ENCODE assay signal across 7 mouse cellular contexts in genomic region chr10:127311476-127312355, GRCm38 (mm10). TPM values are rescaled to one million over a fixed set of nuclear protein-coding genes. Genes with fewer than 3 reads are reported as not detected.
A peak's percentile ranks its signal among the peaks of the same experiment; 100 is the strongest.
DNase-seq lines count a peak whose midpoint lies in the region; ATAC-seq lines count a peak whose summit lies in the region.

TSS of gene Mars (minus strand) at chr10:127311786.

- H3K4me2 ChIP-seq in intestine, embryonic 15.5 days (replicated peaks), result peak within 1 kb of the TSS; percentile 75

- H3K4me3 ChIP-seq in intestine, embryonic 15.5 days (replicated peaks), result peak within 1 kb of the TSS; percentile 75
- peak within 1 kb of the TSS; percentile 91 for H3K4me3 ChIP-seq in midbrain, embryonic 10.5 days

- DNase-seq in adrenal gland, adult 18-20 months (ENCODE audit: low spot score in 2 of 2), result peak; percentile 88 to 90
- DNase-seq in embryo, embryonic 11 days, result peak; percentile 97
- peak; percentile 88 to 90 for DNase-seq in gastrocnemius, postnatal 36 days
- DNase-seq in left cerebral cortex, postnatal 25 days (ENCODE audit: low spot score in 2 of 2), result peak; percentile 95 to 99
- peak; percentile 95 for DNase-seq in midbrain, embryonic 10.5 days (ENCODE audit: low spot score)
- peak; percentile 83 for DNase-seq in right cerebral cortex, postnatal 4 days

- intact Hi-C loops in gastrocnemius, postnatal 36 days (cut with DNase I), result no loop called here
- intact Hi-C loops in left cerebral cortex, postnatal 25 days (cut with DNase I), result loop anchor here (2.0 kb wide), 2 partner anchors 21 to 45 kb away; partner anchors contain the start of gene Dctn2

- H3K9me3 ChIP-seq in intestine, embryonic 15.5 days, result no peaks in the 10 kb centered on the region
- no peaks in the 10 kb centered on the region for H3K9me3 ChIP-seq in midbrain, embryonic 10.5 days (replicated peaks)

- H3K27ac ChIP-seq in intestine, embryonic 15.5 days, result peak within 1 kb of the TSS; percentile 62
- peak within 1 kb of the TSS; percentile 94 for H3K27ac ChIP-seq in midbrain, embryonic 10.5 days (replicated peaks)

- peak; percentile 97 for ATAC-seq in intestine, embryonic 15.5 days

- peaks cover 24% of the 10 kb centered on the region for H3K36me3 ChIP-seq in intestine, embryonic 15.5 days
- H3K36me3 ChIP-seq in midbrain, embryonic 10.5 days, result peaks cover 33% of the 10 kb centered on the region

- peaks cover 8% of the 10 kb centered on the region for H3K4me1 ChIP-seq in intestine, embryonic 15.5 days (replicated peaks)
- H3K4me1 ChIP-seq in midbrain, embryonic 10.5 days, result peaks cover 17% of the 10 kb centered on the region

- no peaks in the 10 kb centered on the region for H3K27me3 ChIP-seq in intestine, embryonic 15.5 days (replicated peaks)
- no peaks in the 10 kb centered on the region for H3K27me3 ChIP-seq in midbrain, embryonic 10.5 days (ENCODE audit: low read depth, poor library complexity, severe bottlenecking)

- H3K9ac ChIP-seq in intestine, embryonic 15.5 days, result peak within 1 kb of the TSS; percentile 87

- WGBS in intestine, embryonic 15.5 days, result under 1% methylated on average over 65 of the region's 65 CpGs
- under 1% methylated on average over 65 of the region's 65 CpGs for WGBS in midbrain, embryonic 10.5 days

RNA-seq across cellular contexts. Expression of gene Mars, which starts in this region (rescaled TPM):
- total RNA-seq in adrenal gland, adult 18-20 months (2021), result 10 to 100 TPM; 80.9 to 98.6 TPM
- total RNA-seq in gastrocnemius, postnatal 36 days (2021), result 10 to 100 TPM; 54.1 to 56.1 TPM
- polyA plus RNA-seq in intestine, embryonic 15.5 days (2015; fragmentation: Nextera tagmentation; extraction: Ambion mirVana), result 113 and 129 TPM in 2 replicates
- total RNA-seq in left cerebral cortex, postnatal 25 days (2021), result 10 to 100 TPM; 56.0 to 57.1 TPM
- 180 and 187 TPM in 2 replicates for polyA plus RNA-seq in midbrain, embryonic 10.5 days (2016; fragmentation: Nextera tagmentation; extraction: Ambion mirVana)

Comparison
In these comparisons a context has a peak if more than half of its experiments do, and no peak if none do; other contexts are left out.
1. Peak in every context shown above with its lines: DNase-seq, ATAC-seq, H3K4me3 ChIP-seq and H3K27ac ChIP-seq.